Comparison of ENCODE assay signal across 21 mouse cellular contexts in the genomic region with DNA sequence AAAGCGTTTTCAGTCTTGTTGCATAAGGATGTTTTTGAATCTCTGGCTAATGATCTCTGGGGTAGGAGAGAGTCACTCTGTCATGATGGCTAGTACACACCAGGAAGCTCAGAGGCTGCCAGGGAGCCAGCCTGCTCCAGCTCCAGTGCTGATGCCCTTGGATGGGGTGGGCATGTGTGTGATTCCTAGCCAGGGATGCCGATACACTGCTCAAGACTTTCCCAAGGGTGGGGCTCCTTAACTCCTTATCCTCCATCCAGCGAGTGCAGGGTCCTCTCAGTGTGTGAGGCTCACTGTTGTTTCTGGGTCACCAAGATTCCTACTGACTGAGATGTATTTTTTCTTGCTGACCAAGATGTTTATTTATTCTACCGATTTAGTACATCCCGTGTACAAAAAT.
DNase-seq lines count a peak whose midpoint lies in the region; ATAC-seq lines count a peak whose summit lies in the region.
"Had no signal": no experiment of that assay in that cellular context is flagged by ENCODE, and none has a peak within 500 bp of the region (broad histone marks: within the 10 kb centered on the region; RNA-seq: fewer than 3 reads in every experiment).

No protein-coding gene starts in this region.

- intact Hi-C loops in left cerebral cortex, postnatal 25 days (cut with DNase I): no loop called here

- WGBS in kidney, embryonic 16.5 days: 49% methylated on average over 5 of the region's 5 CpGs

- peaks cover 3% of the 10 kb centered on the region; the same call in 1 of the 2 replicates for H3K4me1 ChIP-seq in kidney, embryonic 16.5 days (ENCODE audit: insufficient read depth, low read length)
- H3K4me1 ChIP-seq: embryonic facial prominence, embryonic 12.5 days; forebrain, embryonic 13.5 days; forebrain, embryonic 15.5 days had no signal

- peak; percentile 14; the same call in 1 of the 2 replicates for ATAC-seq in kidney, embryonic 16.5 days (ENCODE audit: low FRiP score, low TSS enrichment)
- ATAC-seq: activated CD4-positive, CD25-positive, alpha-beta regulatory T cell, adult 4 months; forebrain, embryonic 13.5 days; forebrain, embryonic 15.5 days; forebrain, postnatal 0 days; Patski had no signal

- no peaks in the 10 kb centered on the region for H3K27me3 ChIP-seq in kidney, embryonic 16.5 days (ENCODE audit: insufficient read depth, low read length)
- H3K27me3 ChIP-seq: embryonic facial prominence, embryonic 12.5 days; forebrain, embryonic 13.5 days; forebrain, embryonic 15.5 days had no signal

- no peak overlapping the region for H3K9ac ChIP-seq in kidney, embryonic 16.5 days (replicated peaks; ENCODE audit: low read length)
- H3K9ac ChIP-seq: embryonic facial prominence, embryonic 12.5 days; forebrain, embryonic 13.5 days; forebrain, embryonic 15.5 days; forebrain, postnatal 0 days had no signal

- H3K27ac ChIP-seq in kidney, embryonic 16.5 days (ENCODE audit: low read length): no peak overlapping the region
- H3K27ac ChIP-seq: embryonic facial prominence, embryonic 10.5 days; embryonic facial prominence, embryonic 12.5 days; forebrain, embryonic 13.5 days; forebrain, embryonic 15.5 days had no signal

- H3K4me2 ChIP-seq in kidney, embryonic 16.5 days (replicated peaks; ENCODE audit: low read depth, low read length): no peak overlapping the region
- H3K4me2 ChIP-seq: embryonic facial prominence, embryonic 12.5 days; forebrain, embryonic 13.5 days; forebrain, embryonic 15.5 days had no signal

- no peaks in the 10 kb centered on the region for H3K36me3 ChIP-seq in kidney, embryonic 16.5 days (ENCODE audit: insufficient read depth, low read length)
- H3K36me3 ChIP-seq: embryonic facial prominence, embryonic 10.5 days; embryonic facial prominence, embryonic 12.5 days; forebrain, embryonic 15.5 days had no signal

- H3K4me3 ChIP-seq in kidney, embryonic 16.5 days (ENCODE audit: low read length): no peak overlapping the region
- H3K4me3 ChIP-seq: embryonic facial prominence, embryonic 10.5 days; embryonic facial prominence, embryonic 12.5 days; forebrain, embryonic 13.5 days; forebrain, embryonic 15.5 days had no signal

- DNase-seq in heart, adult 11 months: peak; percentile 61
- no peak for DNase-seq in heart, adult 18-20 months
- DNase-seq in kidney, adult 18-20 months: no peak
- peak; percentile 20 for DNase-seq in retina, embryonic 14.5 days (ENCODE audit: low spot score)
- no peak for DNase-seq in retina, postnatal 1 day
- DNase-seq in left cerebral cortex, postnatal 25 days (ENCODE audit: low spot score in 2 of 2): no peak
- DNase-seq: adrenal gland, adult 8-10 months; adrenal gland, postnatal 14 days; adrenal gland, postnatal 36 days; cerebellum, adult 11-12 months; cerebellum, adult 2 months; cerebellum, adult 9-10 months; cerebellum, postnatal 25 days; forebrain, postnatal 0 days had no signal

- no peaks in the 10 kb centered on the region for H3K9me3 ChIP-seq in kidney, embryonic 16.5 days (ENCODE audit: low read length)
- H3K9me3 ChIP-seq: embryonic facial prominence, embryonic 10.5 days; embryonic facial prominence, embryonic 12.5 days; forebrain, embryonic 13.5 days; forebrain, embryonic 15.5 days had no signal

Comparison
In these comparisons a context has a peak if more than half of its experiments do, and no peak if none do; other contexts are left out.
1. DNase-seq: peak in heart, adult 11 months (single experiment) and retina, embryonic 14.5 days (single experiment); none in heart, adult 18-20 months (0 of 2), kidney, adult 18-20 months (single experiment), retina, postnatal 1 day (single experiment) and left cerebral cortex, postnatal 25 days (0 of 2).